Mouse (Mus musculus): ENCODE data around the gene Zfp457. TPM values are rescaled to one million over a fixed set of nuclear protein-coding genes. Genes with fewer than 3 reads are reported as not detected.

Gene Zfp457
- 0.27 TPM in 1 of 2 replicates, not detected in the other for polyA plus RNA-seq (2012)

GRCm38 (mm10) chr13:67305822-67306672, at the start of gene Zfp457:
Gene Zfp457, minus strand, starts transcription at chr13:67306485.

GRCm38 (mm10) chr13:67332019-67332724, 25.9 kb upstream of the Zfp457 start, which contains the start of gene Zfp595:
Gene Zfp595, minus strand, starts transcription at chr13:67332570.

GRCm38 (mm10) chr13:67278314-67278713, 28.0 kb downstream of the Zfp457 start, which contains the start of gene Zfp458:
Gene Zfp458, minus strand, starts transcription at chr13:67278466.

Other genes starting within 250 kb of the Zfp457 start
- 0.01 and 0.12 TPM in 2 replicates for gene Zfp712, start 245.3 kb downstream of the Zfp457 start, polyA plus RNA-seq (2012)
- 0.04 and 0.05 TPM in 2 replicates for gene Zfp708, start 208.5 kb downstream of the Zfp457 start, polyA plus RNA-seq (2012)
- 0.23 and 1.2 TPM in 2 replicates for gene Gm28557, start 197.9 kb downstream of the Zfp457 start, polyA plus RNA-seq (2012)
- gene Rslcan18, start 190.2 kb downstream of the Zfp457 start, polyA plus RNA-seq (2012) = not detected in 2 replicates
- gene Zfp759, start 184.8 kb downstream of the Zfp457 start, polyA plus RNA-seq (2012) = 0.02 and 0.29 TPM in 2 replicates
- 0.29 and 0.34 TPM in 2 replicates for gene Rsl1, start 133.3 kb downstream of the Zfp457 start, polyA plus RNA-seq (2012)
- gene Zfp455, start 112.0 kb downstream of the Zfp457 start, polyA plus RNA-seq (2012) = 0.09 and 0.17 TPM in 2 replicates
- 0.24 and 0.44 TPM in 2 replicates for gene Zfp458, start 28.0 kb downstream of the Zfp457 start, polyA plus RNA-seq (2012)
- 0.06 and 0.29 TPM in 2 replicates for gene Zfp595, start 26.1 kb upstream of the Zfp457 start, polyA plus RNA-seq (2012)
- not detected in 2 replicates for gene Gm28044, start 54.1 kb upstream of the Zfp457 start, polyA plus RNA-seq (2012)
- 0.08 and 0.16 TPM in 2 replicates for gene Zfp953, start 54.1 kb upstream of the Zfp457 start, polyA plus RNA-seq (2012)
- gene Gm28041, start 69.2 kb upstream of the Zfp457 start, polyA plus RNA-seq (2012) = 0.23 TPM in 1 of 2 replicates, not detected in the other
- gene Zfp456, start 69.3 kb upstream of the Zfp457 start, polyA plus RNA-seq (2012) = 0.03 and 0.10 TPM in 2 replicates
- 0.34 and 0.63 TPM in 2 replicates for gene Zfp429, start 93.3 kb upstream of the Zfp457 start, polyA plus RNA-seq (2012)
- gene Zfp459, start 114.9 kb upstream of the Zfp457 start, polyA plus RNA-seq (2012) = not detected in 2 replicates
- gene Zfp874a, start 145.1 kb upstream of the Zfp457 start, polyA plus RNA-seq (2012) = 0.28 and 0.83 TPM in 2 replicates
- 0.13 and 0.18 TPM in 2 replicates for gene Zfp874b, start 177.8 kb upstream of the Zfp457 start, polyA plus RNA-seq (2012)
- gene Zfp58, start 194.1 kb upstream of the Zfp457 start, polyA plus RNA-seq (2012) = 0.23 and 0.51 TPM in 2 replicates
- not detected in 2 replicates for gene Gm26965, start 219.7 kb upstream of the Zfp457 start, polyA plus RNA-seq (2012)
- 0.63 and 0.94 TPM in 2 replicates for gene Zfp87, start 219.7 kb upstream of the Zfp457 start, polyA plus RNA-seq (2012)
- gene Zfp748, start 247.3 kb upstream of the Zfp457 start, polyA plus RNA-seq (2012) = 0.27 and 0.32 TPM in 2 replicates